Mouse (Mus musculus) ES-Bruce4 (cell line): Measurements from ENCODE around the gene Gm156. TPM values are rescaled to one million over a fixed set of nuclear protein-coding genes. Genes with fewer than 3 reads are reported as not detected.

Experiments used
- H3K27ac ChIP-seq: 2 replicates; pipeline ENCODE4 v1.5.1; 2012; ENCODE audit warnings: low read length, inconsistent platforms; ENCODE audit not compliant: insufficient read depth
- H3K27me3 ChIP-seq: 2 replicates; pipeline ENCODE4 v1.6.1; 2012; ENCODE audit warnings: mild to moderate bottlenecking, low read length, inconsistent platforms; ENCODE audit not compliant: control insufficient read depth, poor library complexity, insufficient read depth, severe bottlenecking
- H3K36me3 ChIP-seq: 2 replicates; pipeline ENCODE4 v1.6.1; 2012; ENCODE audit warnings: inconsistent platforms, mild to moderate bottlenecking, low read length, moderate library complexity; ENCODE audit not compliant: control insufficient read depth, poor library complexity, insufficient read depth, severe bottlenecking
- H3K4me1 ChIP-seq: one replicate; pipeline ENCODE4 v1.8.1; 2011; ENCODE audit warnings: low read length; ENCODE audit not compliant: control insufficient read depth, insufficient read depth
- H3K4me3 ChIP-seq: 2 replicates; pipeline ENCODE4 v1.5.1; 2011; ENCODE audit warnings: low read depth, mild to moderate bottlenecking, low read length
- H3K9ac ChIP-seq: 2 replicates; pipeline ENCODE4 v1.6.1; 2012; ENCODE audit warnings: low read depth, mild to moderate bottlenecking, inconsistent platforms; ENCODE audit not compliant: poor library complexity, severe bottlenecking
- H3K9me3 ChIP-seq: replicated peaks from 2 replicates; pipeline ENCODE4 v1.6.1; 2012; ENCODE audit warnings: mild to moderate bottlenecking, low read length, inconsistent platforms; ENCODE audit not compliant: control insufficient read depth, poor library complexity, insufficient read depth, severe bottlenecking
- CTCF ChIP-seq: IDR thresholded peaks from one replicate; pipeline ENCODE4 v1.8.1; 2011; ENCODE audit warnings: low read depth, low read length
- EP300 ChIP-seq: IDR thresholded peaks from 2 replicates; pipeline ENCODE4 v1.6.1; 2011; ENCODE audit warnings: low read depth, low read length; ENCODE audit not compliant: insufficient read depth
- POLR2A ChIP-seq: IDR thresholded peaks from one replicate; pipeline ENCODE4 v1.8.1; 2011; ENCODE audit warnings: low read length; ENCODE audit not compliant: insufficient read depth
- polyA plus RNA-seq: library from polyadenylated mRNA; stranded (reverse); fragments of >200 nt; gene quantifications from 2 replicates; pipeline ENCODE4 v1.2.4, GENCODE M21; 2011; ENCODE audit warnings: low read depth; ENCODE audit not compliant: missing spikeins, insufficient read depth, insufficient read length

The Gm156 gene
- polyA plus RNA-seq, 1 experiment, result not detected

- H3K4me1 ChIP-seq, result no peaks in the 10 kb centered on the region
- H3K4me3 ChIP-seq, result no peak within 1 kb of the TSS
- H3K36me3 ChIP-seq, result no peaks in the 10 kb centered on the region
- H3K27me3 ChIP-seq, result no peaks in the 10 kb centered on the region
- no peaks in the 10 kb centered on the region for H3K9me3 ChIP-seq
- no peak within 1 kb of the TSS for H3K9ac ChIP-seq
- H3K27ac ChIP-seq, result no peak within 1 kb of the TSS
- TF ChIP-seq POLR2A, result no peak
- no peak for TF ChIP-seq EP300
- TF ChIP-seq CTCF, result no peak
Measured at GRCm38 (mm10) chr6:129717032-129717431, 67.0 kb downstream of the Gm156 start, which contains the start of gene Klri1. TSS of gene Klri1 (minus strand) at chr6:129717132.

Other genes with a start within 250 kb of the Gm156 start
- not detected in 2 replicates for gene Klre1, start 206.4 kb downstream of the Gm156 start, polyA plus RNA-seq
- gene Klrd1, start 192.5 kb downstream of the Gm156 start, polyA plus RNA-seq, result not detected in 2 replicates
- gene Klrk1, start 160.4 kb downstream of the Gm156 start, polyA plus RNA-seq, result not detected in 2 replicates
- not detected in 2 replicates for gene Klrc3, start 140.9 kb downstream of the Gm156 start, polyA plus RNA-seq
- not detected in 2 replicates for gene Klrc2, start 123.6 kb downstream of the Gm156 start, polyA plus RNA-seq
- not detected in 2 replicates for gene Klrc1, start 105.3 kb downstream of the Gm156 start, polyA plus RNA-seq
- gene Klri1, start 67.1 kb downstream of the Gm156 start, polyA plus RNA-seq, result not detected in 2 replicates
- gene Klri2, start 43.8 kb downstream of the Gm156 start, polyA plus RNA-seq, result not detected in 2 replicates
- not detected in 2 replicates for gene Gm17631, start 78.4 kb upstream of the Gm156 start, polyA plus RNA-seq
- gene Klra17, start 92.4 kb upstream of the Gm156 start, polyA plus RNA-seq, result not detected in 2 replicates
- gene Klra5, start 133.4 kb upstream of the Gm156 start, polyA plus RNA-seq, result not detected in 2 replicates
- not detected in 2 replicates for gene Klra6, start 242.7 kb upstream of the Gm156 start, polyA plus RNA-seq